Mouse (Mus musculus): ENCODE results near the gene Garnl3.
A peak's percentile ranks its signal among the peaks of the same experiment; 100 is the strongest.

DNA sequence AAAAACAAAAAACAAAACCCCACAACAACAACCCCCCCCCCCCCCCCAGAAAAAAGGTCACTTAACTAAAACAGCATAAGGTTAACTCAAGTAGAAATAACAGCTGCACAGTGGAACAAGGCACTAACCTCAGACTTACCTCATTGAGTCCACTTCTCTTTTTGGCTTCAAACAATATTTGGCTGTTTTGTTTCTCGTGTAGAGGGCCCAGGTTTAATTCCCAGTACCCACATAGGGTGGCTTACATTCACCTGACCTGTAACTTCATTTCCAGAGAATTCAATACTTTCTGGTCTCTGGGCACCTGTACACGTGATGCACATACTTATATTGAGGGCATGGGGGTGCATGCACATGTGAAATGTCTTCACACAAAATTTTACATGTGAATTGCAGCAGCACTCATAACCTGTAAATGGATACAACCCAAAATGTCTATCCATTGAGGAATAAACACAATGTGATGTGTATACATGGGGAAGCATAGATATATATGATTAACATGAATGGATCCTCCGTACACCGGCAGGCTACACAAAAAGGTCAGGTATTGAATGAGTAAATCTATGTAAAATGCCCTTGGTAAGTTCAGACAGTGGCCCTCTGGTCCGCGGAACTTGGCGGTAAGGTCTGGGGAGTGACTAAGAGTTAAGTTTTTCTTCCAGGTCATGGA, 165.8 kb downstream of the Garnl3 start:
- TF ChIP-seq ZNF384 (IDR thresholded peaks at IDR 0.05; ENCODE audit: low read depth, low read length): peak; percentile 64; the same call in 1 of the 2 replicates
- TF ChIP-seq POLR2A (IDR thresholded peaks at IDR 0.05; ENCODE audit: low read depth, low read length): peak; percentile 53
- no peak for TF ChIP-seq CTCF (conservative IDR thresholded peaks at IDR 0.05 in 1 of 2, IDR thresholded peaks at IDR 0.05 in 1 of 2; ENCODE audit: low read depth in 2 of 2, low read length in 2 of 2)
- TF ChIP-seq MAX (IDR thresholded peaks at IDR 0.05; ENCODE audit: low read length): peak; percentile 67; the same call in 1 of the 2 replicates
- TF ChIP-seq ZMIZ1 (IDR thresholded peaks at IDR 0.05; ENCODE audit: low read depth, low read length): peak; percentile 95
- TF ChIP-seq MEF2A (IDR thresholded peaks at IDR 0.05; ENCODE audit: borderline replicate concordance, low read depth, low read length): no peak
- no peak for TF ChIP-seq MAFK (IDR thresholded peaks at IDR 0.05; ENCODE audit: insufficient replicate concordance, low read length)
- no peak for TF ChIP-seq NELFE (IDR thresholded peaks at IDR 0.05; ENCODE audit: low read depth, low read length)
- TF ChIP-seq POLR2AphosphoS2 (IDR thresholded peaks at IDR 0.05; ENCODE audit: low read depth, low read length): peak; percentile 98
- TF ChIP-seq EP300 (IDR thresholded peaks at IDR 0.05; ENCODE audit: low read length): peak; percentile 39; the same call in 1 of the 2 replicates
- TF ChIP-seq USF1 (IDR thresholded peaks at IDR 0.05; ENCODE audit: low read depth, low read length): no peak
- TF ChIP-seq UBTF (IDR thresholded peaks at IDR 0.05; ENCODE audit: low read depth, low read length): no peak
- no peak for TF ChIP-seq PAX5 (IDR thresholded peaks at IDR 0.05; ENCODE audit: low read length)

Data from CH12.LX (cell line).